Mouse (Mus musculus): ENCODE measurements around the gene Cdc73.
A peak's percentile ranks its signal among the peaks of the same experiment; 100 is the strongest.
"Not testable (repeated sequence)": the region's sequence is repeated elsewhere in the genome, so short reads cannot be mapped to it uniquely, and the experiment has no call there.

Cdc73 gene

DNA sequence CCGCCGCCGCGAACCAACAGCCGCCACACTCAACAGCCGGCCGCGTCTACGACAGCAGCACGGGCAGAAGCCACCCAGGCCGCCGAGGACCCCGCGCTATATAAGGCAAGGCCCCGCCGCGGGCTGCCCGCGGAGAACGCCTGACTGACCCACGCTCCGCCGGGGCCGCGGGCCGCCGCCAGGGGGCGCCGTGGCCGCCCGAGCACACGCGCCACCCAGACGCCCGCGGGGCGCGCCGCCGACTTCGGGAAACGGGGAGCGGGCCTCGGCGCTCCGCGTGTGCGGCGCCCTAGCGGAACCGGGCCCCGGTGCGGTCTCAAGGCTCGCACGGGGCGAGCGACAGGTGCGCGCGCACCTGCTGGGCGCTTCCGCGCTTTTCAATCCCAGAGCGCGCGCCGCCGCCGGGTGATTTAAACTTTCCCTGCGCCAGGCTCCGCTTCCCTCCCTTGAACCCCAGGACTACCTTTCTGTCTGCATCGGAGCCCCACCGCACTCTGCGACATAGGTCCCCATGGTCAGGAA, at the start of gene Cdc73:
Gene Cdc73 (minus strand): TSS at position 153 of the 522 bp plus-strand sequence.
- peak; percentile 95 for DNase-seq

DNA sequence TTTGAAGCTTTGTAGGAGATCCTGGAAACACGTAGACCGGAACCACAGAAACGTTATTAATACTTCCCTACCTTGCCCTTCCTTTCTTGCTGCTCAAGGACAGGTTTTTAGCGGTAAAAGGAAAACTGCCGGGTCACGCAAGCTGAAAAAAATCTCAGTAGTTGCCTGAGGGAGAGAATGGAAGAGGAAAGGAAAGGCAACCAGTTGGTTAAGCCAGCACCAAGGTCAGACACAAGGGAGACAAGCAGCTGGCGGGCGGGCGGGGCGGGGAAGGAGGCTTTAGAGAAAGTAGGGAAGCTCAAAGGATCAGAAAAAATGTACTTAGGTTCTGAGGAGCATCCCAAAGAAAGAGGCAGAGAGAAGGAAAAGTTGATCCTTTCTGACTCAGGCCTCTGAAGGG, 43.2 kb upstream of the Cdc73 start:
- DNase-seq = no peak

DNA sequence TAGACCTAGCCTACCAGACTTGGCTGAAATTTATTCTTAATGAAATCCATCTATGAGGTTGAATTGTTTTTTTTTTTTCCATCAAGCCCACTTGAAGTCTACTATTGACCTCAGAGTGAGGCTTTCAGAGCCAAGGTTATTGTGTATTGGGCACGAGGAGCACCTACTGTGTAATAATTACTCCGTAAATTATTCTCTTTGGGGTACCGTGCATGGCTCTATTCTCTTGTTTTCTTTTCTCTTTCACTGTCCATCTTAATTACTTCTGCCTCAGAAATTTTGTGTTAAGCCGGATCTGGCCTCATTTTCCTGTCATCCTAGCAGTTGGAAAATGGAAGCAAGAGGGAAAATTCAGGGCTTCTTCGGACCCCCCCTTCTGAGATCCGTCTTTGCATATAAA, 39.5 kb upstream of the Cdc73 start:
- no peak for DNase-seq

DNA sequence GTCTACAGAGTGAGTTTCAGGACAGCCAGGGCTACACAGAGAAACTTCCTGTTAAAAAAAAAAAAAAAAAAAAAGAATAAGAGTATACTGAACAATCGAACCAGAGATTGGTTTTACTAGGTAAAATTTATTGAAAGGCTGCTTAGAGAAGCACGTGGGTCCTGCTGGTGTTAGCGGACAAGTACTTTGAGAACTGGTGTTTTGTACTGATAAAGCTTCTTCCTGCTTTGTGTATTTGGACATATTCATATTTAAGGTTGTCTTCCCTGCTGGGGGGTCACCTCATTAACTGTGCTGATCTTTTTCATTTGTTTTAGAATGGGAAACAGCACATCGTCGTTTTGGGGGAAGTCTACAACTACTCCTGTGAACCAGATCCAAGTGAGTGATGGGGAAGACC, 38.6 kb upstream of the Cdc73 start:
- DNase-seq = no peak

DNA sequence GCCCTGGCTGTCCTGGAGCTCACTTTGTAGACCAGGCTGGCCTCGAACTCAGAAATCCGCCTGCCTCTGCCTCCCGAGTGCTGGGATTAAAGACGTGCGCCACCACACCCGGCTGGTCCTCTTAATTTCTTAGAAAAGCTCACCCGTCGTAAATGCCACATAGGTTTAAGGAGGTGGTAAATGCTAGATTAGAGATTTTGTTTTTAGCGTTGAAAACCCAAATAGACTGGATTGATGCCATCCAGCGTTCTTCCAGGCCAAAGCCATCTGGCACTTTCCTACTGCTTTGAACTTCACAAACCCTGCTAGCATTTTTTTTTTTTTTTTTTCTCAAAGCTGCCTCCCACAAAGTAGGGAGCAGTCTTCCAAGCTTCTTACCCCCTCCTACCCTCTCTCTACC, 37.9 kb upstream of the Cdc73 start:
- no peak for DNase-seq

DNA sequence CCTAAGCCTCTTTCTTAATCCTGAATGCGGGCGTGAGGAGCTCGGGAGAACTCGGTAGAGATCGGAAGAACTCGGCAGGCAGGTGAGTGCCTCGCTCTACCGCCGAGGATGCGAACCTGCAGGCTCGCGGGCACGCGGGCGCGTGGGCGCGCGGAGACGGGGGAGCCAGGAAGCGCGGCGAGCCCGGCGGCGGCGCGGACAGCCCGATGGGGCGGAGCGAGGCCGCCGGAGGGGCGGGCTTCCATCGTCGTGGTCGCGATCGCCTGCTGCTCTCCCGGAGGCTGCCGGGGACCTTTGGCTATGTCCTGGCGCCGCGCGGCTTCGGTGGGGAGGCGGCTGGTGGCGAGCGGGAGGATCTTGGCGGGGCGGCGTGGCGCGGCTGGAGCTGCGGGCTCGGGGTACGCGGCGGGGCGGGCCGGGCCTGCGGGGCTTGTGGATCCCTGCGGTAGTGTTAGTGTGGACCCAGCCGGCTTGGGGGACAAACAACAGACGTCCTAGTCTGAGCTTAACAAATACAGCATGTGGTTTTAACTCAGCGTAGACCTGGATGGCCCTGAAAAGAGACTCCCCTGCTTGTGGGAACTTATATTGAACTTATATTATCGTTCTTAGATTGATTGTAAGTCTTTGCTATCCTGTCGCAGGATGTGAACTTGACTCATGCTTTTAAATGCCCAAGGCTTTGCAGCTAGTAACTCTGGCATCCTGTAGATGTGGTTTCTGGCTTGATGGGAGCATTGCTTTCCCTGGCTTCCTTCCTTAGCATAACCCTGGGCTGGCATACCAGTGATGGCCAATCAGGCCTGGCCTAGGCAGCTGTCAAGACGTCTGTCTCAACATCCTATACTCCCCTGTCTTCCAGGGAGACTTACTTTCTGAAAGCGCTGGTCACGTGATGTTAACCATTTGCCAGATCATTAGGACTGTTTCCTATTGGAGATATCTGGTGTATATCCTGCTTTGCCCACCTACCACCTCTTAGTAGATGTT, 37.0 kb upstream of the Cdc73 start:
- peak; percentile 92 for DNase-seq

DNA sequence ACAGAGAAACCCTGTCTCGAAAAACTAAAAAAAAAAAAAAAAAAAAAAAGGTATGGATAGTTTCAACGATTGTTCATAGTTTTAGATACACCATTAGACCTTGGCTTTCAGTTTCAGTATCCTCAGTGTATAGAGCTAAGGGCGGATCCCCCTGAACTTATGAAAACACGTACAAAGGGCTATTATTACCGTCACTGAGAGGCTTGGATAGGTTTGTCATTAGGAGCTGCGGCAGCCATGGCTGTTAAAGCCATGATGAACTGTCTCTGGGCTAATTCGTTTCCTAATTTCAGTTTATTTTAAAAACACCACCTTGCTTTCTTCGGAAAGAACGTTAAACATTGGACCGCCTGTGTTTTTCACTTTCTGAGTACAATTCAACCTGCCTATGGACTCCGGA, 36.1 kb upstream of the Cdc73 start:
- DNase-seq = peak; percentile 25

DNA sequence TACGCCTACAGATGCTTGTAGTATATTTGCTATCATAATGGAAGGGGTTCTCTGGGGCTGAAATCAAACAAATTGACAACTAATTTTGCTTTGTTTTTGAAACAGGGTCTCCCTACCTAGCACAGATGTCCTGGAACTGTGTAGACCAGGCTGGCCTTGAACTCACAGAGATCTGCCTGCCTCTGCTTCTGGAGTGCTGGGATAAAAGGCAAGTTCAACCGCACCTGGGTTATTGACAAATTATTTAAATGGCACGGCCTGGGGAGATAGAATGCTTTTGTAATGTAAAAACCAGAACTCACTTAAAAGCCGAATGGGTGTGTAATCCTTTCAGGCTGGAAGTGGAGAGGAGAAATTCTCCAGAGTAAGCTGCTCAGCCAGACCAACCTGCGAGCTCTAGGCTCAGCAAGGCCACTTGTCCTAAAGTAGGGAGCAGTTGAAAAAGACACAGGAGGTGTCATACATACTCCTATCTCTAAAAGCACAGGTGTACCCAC, 31.3 kb upstream of the Cdc73 start:
- no peak for DNase-seq

DNA sequence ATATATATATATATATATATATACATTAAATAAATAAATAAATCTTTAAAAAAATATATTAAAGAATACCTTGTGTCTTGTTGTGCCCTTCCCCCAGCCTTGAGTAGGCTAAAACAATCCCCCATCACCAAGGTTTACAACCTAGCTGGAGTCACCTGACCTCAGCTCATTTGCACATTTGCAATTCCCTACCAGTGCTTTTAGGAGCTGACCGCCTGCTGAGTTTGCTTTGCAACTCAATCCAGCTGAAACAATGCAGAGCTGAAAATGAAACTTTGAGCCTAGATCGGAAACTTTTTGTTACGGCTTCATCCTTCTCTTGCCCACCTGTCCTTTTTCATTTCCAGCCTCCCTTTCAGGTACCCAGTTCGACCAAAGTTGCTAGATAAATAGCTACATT, 29.0 kb upstream of the Cdc73 start:
- no peak for DNase-seq

DNA sequence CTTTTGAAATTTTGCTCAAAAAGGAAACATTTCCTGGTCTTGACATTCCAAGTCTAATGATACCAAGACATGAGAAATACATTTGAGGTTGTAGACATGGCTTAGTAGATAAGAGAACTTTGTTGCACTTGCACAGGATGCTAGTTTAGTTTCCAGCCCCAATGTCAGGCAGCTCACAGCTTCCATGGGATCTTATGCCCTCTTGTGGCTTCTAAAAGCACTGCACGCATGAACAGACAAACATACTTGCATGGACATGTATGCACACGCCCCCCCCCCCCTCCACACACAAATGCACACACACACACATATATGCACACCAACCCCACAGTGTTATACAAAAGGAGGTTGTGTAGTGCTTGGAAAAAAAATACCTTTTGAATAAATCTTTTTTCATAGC, 28.2 kb upstream of the Cdc73 start:
- peak; percentile 59 for DNase-seq

DNA sequence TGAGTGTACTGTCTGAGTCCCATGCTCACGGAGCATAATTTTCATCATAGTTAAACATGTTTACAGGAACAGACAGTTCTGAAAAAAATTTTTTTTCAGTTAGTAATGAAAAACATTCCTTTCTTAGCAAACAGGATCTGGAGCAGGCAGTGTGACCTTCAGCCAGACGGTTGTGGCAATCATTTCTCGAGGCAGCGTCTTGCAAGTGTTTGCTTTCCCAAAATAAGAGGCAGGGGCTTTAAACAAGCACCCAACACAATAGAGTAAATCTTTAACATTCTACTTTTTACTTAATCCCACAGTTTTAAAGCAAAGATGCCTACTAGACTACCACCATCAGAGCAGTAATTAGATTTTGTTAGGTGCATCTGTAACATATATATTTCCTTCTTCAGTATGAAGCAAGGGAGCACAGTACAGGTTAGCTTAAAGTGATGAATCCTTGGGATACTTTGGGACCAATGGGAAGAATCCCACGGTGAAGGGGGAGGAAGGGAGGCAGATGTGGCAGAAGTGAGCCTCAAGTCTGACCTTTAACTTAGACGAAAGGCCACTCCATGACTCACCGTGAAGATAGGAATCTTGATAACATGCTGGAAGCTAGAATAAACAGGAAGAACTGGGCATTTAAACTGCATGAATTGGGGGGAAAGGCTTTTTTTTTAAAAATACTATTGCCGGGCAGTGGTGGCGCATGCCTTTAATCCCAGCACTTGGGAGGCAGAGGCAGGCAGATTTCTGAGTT, 25.2 kb upstream of the Cdc73 start:
- no peak for DNase-seq

DNA sequence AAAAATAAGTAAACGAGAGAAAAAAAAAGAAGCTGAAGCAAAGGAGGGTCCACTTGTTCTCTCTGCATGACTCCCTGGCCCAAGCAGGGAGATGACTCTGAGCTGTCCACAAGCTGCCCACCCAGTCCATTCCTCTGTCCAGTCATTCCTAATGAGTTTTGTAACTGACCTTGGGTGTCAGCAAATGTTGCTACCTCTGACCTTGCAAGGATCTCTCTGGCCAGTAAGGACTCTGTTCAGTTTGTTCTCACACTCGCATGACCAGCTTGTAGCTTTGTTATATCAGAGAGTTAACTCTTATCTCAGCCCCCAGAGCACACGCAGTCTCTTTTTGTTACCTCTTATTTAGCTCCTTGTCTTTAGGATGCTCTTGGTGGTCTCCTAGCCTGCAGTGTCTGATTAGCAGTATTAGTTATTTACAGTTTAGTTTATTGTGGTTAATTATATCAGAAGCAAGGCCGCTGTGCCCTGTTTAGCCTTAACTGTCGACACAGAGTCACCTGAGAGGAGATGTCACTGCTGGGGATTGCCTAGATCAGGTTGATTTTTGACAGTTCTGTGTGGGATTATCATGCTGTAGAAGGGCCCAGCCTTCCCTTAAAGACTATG, 21.9 kb upstream of the Cdc73 start:
- DNase-seq = no peak

DNA sequence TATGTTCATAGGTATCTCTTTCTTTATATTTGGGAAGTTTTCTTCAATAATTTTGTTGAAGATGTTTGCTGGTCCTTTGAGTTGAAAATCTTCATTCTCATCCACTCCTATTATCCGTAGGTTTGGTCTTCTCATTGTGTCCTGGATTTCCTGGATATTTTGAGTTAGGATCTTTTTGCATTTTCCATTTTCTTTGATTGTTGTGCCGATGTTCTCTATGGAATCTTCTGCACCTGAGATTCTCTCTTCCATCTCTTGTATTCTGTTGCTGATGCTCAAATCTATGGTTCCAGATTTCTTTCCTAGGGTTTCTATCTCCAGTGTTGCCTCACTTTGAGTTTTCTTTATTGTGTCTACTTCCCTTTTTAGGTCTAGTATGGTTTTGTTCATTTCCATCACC, 13.3 kb upstream of the Cdc73 start, which contains the start of gene Glrx2:
Gene Glrx2 (plus strand): TSS at position 301 of the 400 bp plus-strand sequence.
- not testable (repeated sequence) for DNase-seq

DNA sequence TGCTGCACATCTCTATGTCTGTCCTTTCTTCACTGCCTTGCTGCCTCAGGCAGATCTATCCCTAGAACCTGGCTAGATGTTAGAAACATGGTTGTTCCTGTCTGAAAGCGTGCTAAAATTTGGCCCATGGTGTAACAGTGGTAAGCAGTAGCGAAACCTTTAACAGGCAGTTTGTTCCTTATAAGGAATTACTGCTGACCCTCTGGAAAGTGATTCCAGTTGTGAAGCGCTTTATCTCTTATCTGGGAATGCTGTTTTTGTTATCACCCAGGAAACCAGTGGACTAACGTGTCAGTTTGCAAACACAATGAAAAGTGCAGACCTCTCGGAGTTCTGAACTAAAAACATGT, 7.9 kb upstream of the Cdc73 start:
- no peak for DNase-seq

DNA sequence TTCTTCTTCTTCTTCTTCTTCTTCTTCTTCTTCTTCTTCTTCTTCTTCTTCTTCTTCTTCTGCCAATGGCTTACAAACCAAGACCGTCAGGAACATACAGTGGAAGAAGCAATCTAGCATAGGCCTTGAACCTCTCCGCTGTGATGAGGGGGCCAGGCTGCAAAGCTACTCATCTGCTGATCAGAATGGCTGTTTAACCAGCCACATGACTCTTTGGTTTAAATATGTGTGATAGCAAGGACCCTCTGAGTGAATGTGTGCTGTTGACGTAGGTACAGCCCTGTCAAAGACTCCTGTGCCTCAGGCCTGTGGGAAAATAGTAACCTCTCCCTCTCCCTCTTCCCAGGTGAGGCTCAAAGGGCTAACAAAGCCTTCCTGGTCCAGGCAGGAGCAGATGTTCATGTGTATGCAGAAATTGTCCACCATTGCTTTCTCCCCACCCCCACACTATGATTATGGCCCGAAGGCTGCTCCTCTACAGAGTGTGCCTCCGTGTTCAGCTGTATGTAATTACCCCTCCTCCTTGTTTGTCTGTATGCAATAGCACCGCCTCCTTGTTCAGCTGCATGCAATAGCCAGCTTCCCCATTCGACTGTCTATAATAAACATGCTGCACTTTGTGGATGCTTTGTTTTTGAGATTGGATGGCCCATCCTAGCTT, 7.4 kb upstream of the Cdc73 start:
- DNase-seq = peak; percentile 14

DNA sequence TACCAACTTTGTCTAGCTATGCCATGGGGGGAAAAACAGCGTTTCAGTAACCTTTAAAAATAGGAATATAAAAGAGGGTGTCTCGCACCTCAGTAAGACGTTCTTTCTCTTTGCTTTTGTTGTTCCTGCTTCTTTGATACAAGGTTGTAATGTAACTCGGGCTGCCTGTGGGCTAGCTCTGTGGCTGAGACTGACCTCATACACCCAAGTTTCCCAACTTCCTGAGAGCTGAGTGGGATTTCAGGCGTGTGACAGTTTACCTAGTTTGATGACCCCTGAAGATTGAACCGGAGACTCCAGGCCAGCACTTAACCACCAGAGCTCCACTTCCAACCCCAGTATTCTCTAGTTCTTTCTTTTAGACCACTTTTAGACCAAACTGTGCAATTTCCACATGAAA, 5.7 kb upstream of the Cdc73 start:
- peak; percentile 7 for DNase-seq

DNA sequence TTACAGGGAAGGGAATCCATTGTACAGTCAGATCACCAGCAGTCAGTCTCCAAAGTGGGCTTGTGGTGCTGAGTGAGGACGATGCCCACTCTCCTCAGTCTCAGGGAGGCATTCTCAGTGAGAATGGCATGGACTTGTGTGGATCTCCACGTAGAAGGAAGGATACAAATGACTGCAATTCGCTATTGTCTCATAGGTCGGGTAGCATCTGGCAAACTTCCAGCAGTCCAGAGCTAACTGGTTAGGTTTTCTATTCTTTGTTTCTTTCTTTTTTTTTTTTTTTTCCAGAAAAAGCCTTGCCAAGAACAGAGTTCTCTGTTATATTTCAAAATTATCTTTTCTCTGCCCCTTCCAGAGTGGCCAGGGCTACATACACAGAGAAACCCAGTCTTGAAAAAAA, 4.3 kb upstream of the Cdc73 start:
- DNase-seq = no peak

DNA sequence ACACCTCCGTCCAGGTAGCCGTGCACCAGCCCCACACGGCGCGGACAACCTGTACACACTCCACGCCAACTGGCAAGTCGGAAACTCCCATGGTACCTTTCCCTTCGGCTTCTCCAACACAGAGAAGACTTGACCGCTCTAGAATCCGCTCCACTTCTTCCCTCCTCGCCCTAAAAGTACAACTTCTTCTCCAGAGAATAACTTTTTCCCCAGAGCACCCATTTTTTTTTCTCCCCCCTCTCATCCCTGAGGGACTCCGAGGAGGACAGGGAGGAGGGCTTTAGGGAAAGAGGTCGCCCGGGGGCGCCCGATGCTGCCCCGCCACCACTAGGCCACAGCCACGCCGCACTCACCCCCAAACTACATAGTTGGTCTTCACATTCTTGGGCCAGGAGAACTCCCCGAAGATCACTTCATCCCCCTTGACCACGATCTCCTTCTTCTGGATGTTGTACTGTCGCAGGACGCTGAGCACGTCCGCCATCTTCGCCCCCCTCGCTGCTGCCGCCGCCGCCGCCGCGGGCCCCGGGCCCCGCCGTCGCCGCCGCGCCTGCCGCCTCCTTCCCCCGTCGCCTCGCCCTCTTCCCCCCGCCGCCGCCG, 452 bp downstream of the Cdc73 start:
- peak; percentile 49 for DNase-seq

DNA sequence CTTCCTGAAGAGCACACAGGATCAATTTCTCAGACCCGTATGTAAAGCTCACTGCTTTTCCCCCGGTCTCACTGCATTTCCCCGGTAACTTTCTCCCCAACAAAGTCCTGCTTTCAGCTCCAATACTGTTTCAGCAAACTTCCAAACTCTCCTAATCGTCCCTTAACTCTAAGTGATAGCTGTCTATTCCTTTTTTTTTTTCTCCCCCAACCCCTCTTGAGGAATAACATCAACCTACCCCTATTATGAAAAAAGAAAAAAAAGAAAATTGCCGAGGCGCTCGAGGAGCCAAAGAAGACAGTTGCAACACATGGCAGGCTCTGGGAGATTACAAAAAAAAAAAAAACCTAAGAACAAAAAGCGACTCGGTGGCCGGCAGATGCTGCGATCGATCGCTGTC, 957 bp downstream of the Cdc73 start:
- no peak for DNase-seq

DNA sequence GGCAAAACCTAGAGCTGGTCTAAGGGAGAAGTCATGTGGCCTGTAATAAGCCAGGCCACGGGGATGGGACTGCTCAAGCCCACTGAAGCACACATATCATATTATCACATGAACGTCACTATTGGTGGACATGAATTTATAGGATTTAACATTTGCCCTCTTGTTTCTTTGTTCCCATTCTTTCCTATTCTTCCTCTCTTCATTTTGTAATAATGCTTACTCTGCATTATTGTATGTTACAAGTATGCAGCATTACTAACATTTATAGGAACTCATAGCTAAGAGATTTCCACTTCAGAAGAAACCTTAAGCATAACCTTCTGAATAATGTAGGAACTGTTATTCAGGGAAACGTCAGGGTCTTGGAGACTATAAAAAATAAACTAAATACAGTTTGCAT, 17.8 kb downstream of the Cdc73 start:
- DNase-seq = no peak

DNA sequence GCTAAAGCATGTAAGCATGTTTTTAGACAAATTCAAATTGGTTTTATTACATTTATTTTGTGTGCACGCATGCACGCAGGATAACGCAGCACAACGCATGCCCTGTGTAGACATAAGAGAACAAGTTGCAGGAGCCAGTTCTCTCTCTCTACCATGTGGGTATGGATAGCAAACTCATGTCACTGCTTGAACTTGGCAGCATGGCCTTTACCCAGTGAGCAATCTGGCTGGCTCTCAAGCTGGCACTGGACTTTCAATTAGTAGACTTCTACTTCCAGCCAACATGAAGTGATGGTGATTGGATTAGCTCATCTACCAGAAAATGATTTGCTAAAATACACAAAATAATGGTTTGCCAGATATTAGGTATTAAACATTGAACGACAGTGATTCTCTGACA, 21.6 kb downstream of the Cdc73 start:
- DNase-seq = no peak

DNA sequence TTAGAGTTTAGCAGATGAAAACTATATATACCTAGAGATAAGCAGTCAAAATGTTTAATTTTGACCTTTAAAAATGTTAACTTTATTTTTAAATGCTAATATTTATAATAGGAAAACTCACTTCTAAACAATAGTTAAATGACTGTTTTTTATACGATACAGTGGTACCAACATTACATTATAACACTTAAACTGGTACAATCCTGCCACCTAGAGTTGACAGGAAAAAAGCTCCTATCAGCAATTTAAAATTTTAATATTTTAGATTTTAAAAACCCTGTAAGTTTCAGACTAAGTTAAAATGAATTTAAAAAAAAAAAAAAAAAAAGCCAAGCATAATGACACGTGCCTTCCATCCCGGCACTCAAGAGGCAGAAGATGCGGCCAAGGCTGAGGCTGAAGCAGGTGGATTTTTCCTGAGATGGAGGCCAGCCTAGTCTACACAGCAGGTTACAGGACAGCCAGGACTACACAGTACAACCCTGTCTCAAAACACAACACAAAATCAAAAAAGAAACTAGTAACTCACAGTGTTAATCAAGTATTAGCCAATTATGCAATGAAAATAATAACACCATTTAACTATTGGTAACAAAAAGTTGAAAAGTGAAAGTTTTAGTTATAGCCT, 26.8 kb downstream of the Cdc73 start:
- no peak for DNase-seq
